Mouse (Mus musculus): ENCODE data around the gene Zcchc13. TPM values are rescaled to one million over a fixed set of nuclear protein-coding genes. Genes with fewer than 3 reads are reported as not detected.
A peak's percentile ranks its signal among the peaks of the same experiment; 100 is the strongest.

The Zcchc13 gene
- polyA plus RNA-seq, 1 experiment = not detected

DNA sequence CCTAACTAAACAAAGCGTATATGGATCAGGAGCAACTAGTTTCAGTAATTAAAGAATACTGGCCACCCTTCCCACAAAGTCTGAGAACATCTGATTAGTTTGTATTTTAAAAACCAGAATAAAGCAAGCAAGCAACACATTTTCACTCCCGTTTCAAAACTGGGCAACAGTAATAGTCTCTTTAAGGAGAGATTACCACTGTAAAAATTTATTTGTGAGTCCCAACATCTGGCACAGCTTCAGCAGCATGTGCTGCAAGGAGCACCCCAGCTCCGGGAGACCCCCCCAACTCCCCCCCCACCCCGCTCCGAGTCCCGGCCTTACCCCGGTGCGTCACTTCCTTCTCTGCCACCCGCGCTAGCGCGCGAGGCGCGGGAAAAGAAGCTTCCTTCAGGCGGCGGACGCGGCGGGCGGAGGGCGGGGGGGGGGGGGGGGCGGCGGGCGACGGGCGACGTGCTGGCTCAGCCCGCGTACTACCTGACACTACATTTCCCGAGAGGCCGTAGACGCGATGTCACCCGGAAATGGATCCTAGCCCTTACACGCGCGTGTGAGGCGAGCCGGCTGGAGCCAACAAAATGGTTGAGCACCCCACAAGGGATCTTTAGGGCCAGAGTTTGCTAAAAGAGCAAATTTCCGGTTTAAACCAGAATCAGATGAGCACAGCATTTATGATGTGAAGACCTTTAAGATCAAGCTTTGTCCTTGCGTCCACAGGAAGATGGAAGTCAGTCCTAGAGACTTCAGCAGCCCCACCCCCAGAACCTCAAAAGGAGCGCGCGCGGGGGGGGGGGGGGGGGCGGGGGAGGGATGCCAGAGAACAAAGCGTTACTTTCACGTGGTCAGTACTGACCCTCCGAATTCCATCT is 13.6 kb upstream of the Zcchc13 start:
- Histone ChIP-seq H3K4me3 (ENCODE audit: insufficient read depth, low read length) (peak overlapping the region; percentile 63), H3K4me1 (ENCODE audit: control insufficient read depth, insufficient read depth, low read length) (peaks cover 11% of the 10 kb centered on the region), H3K27ac (ENCODE audit: insufficient read depth, low read depth, low read length) (peak overlapping the region; percentile 96)
- TF ChIP-seq CTCF (IDR thresholded peaks at IDR 0.05; ENCODE audit: low read depth, low read length) (no peak), POLR2A (IDR thresholded peaks at IDR 0.05; ENCODE audit: borderline replicate concordance, low read depth, low read length) (no peak)

DNA sequence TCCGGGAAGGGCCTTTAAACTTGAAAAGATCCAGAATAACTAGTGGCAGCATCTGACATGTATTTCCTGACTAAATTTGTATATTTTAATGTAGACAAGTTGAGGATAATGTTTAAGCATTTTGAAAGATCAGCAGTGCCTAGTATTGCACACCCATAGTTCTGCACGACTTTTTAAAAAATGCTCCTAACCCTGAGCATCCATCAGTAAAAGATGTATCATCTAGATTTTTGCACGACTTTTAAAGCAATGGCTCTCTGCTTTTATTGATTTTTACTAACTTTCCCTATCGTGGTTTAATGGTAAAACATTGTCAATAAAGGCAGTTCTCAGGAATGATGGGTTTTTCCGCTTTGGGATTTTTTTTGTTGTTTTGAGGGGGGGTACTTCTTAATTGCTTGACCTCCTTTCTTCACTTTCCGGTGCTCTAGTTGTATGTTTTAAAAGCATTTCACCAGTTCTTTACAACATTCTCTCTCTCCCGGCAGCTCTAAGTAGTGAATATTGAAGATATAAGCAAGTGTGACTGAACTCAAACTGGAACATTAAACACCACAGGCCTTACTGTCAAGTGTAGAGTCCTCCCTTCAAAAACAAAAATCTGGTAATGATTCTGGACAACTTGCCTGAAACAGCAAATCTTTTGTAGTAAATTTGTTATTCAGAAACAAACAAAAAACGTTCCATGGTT is 12.8 kb upstream of the Zcchc13 start:
- no peak for TF ChIP-seq CTCF (IDR thresholded peaks at IDR 0.05; ENCODE audit: low read depth, low read length)
- TF ChIP-seq POLR2A (IDR thresholded peaks at IDR 0.05; ENCODE audit: borderline replicate concordance, low read depth, low read length) = no peak
- Histone ChIP-seq H3K4me3 (ENCODE audit: insufficient read depth, low read length) (no peak overlapping the region), H3K4me1 (ENCODE audit: control insufficient read depth, insufficient read depth, low read length) (peaks cover 11% of the 10 kb centered on the region), H3K27ac (ENCODE audit: insufficient read depth, low read depth, low read length) (peak overlapping the region; percentile 96)

DNA sequence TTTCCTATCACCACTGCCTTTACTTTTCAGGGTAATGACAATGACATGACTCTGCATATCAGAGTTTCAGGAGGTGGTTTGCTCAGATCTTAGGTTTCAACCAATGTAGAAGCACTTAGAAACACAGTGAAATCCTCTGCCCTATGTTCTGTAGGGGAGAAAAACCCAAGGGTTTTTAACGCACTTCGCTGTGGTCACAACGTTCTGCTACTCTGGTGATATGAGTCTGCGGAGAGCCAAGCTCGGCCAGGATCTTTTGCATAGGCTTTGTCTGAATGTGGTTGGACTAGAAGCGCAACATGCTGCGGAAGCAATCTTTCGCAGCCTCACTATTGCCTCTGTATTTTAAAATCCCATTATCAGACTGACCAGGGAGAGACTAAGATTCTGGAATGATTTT is 8.6 kb upstream of the Zcchc13 start:
- no peak for TF ChIP-seq CTCF (IDR thresholded peaks at IDR 0.05; ENCODE audit: low read depth, low read length)
- TF ChIP-seq POLR2A (IDR thresholded peaks at IDR 0.05; ENCODE audit: borderline replicate concordance, low read depth, low read length) = no peak
- Histone ChIP-seq H3K27ac (ENCODE audit: insufficient read depth, low read depth, low read length) (peak overlapping the region; percentile 98), H3K4me1 (ENCODE audit: control insufficient read depth, insufficient read depth, low read length) (peaks cover 11% of the 10 kb centered on the region), H3K4me3 (ENCODE audit: insufficient read depth, low read length) (peak overlapping the region; percentile 57)

DNA sequence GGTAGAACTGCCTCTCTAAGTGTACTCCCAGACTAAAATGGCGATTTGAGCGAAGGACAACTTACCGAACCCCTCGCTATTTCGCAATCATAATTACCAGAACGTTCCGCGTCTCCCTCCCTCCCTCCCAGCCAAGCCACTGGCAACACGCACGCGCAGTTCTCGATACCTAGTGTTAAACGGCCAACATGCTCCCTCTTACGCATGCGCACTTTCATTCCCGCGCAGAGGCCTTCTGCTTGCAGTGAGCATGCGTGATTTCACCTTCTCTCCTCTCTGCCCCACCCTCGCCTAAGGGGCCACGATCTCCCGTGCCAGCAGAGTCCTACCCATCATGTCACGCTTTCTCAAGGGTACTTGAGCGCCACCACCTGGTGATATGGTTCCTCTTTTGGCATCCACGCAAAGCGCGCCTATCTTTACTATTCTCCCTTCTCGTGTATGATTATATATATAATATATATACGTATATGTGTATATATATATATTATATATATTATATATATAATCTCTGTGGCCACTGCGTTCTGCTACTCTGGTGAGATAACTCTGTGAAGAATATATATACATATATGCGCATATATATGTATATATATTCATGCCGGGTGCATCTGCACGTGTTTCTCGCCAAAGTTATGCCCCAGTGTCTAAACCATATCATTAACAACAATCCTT is 8.0 kb upstream of the Zcchc13 start:
- Histone ChIP-seq H3K27ac (ENCODE audit: insufficient read depth, low read depth, low read length) (peak overlapping the region; percentile 98), H3K4me3 (ENCODE audit: insufficient read depth, low read length) (peak overlapping the region; percentile 85), H3K4me1 (ENCODE audit: control insufficient read depth, insufficient read depth, low read length) (peaks cover 11% of the 10 kb centered on the region)
- TF ChIP-seq POLR2A (IDR thresholded peaks at IDR 0.05; ENCODE audit: borderline replicate concordance, low read depth, low read length) = no peak
- no peak for TF ChIP-seq CTCF (IDR thresholded peaks at IDR 0.05; ENCODE audit: low read depth, low read length)

DNA sequence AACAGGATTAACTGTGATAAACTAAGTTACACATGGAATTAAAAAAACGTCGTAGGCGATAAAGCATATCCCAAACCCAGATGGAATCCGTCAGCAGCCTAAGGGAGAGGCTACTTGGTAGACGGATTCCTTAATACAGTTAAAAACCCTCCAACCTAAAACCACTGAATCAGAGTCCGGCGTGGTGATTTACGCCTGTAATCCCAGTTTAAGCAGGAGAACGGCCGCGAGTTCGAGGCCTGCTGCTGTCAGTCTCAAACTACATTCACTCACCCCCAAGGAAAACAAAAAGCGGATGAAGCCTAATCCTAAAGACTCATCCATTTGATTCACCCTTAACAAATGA is 7.5 kb upstream of the Zcchc13 start:
- TF ChIP-seq CTCF (IDR thresholded peaks at IDR 0.05; ENCODE audit: low read depth, low read length) (no peak), POLR2A (IDR thresholded peaks at IDR 0.05; ENCODE audit: borderline replicate concordance, low read depth, low read length) (no peak)
- H3K27ac ChIP-seq (ENCODE audit: insufficient read depth, low read depth, low read length) = peak overlapping the region; percentile 40
- H3K4me1 ChIP-seq (ENCODE audit: control insufficient read depth, insufficient read depth, low read length) = peaks cover 7% of the 10 kb centered on the region
- H3K4me3 ChIP-seq (ENCODE audit: insufficient read depth, low read length) = peak overlapping the region; percentile 85

DNA sequence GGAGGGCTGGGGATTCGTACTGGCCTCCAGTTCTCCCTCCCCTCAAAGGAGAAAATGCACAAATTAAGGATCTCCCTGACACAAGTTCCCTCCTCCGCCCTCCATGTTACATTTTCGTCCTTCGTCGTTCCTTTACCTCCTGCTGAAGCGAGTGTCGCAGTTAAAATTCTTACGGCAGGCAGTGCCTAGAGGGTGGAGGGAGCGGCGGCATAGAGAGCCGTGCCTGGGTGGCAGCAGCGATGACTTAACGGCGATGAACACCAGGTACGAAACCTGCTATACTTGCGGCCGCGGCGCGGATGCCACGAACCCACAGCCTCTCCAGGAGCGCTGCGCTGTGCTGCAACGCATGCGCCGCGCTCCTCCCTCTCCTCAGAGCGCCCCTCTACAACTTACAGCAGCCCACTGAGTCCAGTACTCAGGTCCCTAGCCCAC is 7.0 kb upstream of the Zcchc13 start:
- Histone ChIP-seq H3K4me3 (ENCODE audit: insufficient read depth, low read length) (peak overlapping the region; percentile 85), H3K27ac (ENCODE audit: insufficient read depth, low read depth, low read length) (peak overlapping the region; percentile 40), H3K4me1 (ENCODE audit: control insufficient read depth, insufficient read depth, low read length) (peaks cover 2% of the 10 kb centered on the region)
- TF ChIP-seq POLR2A (IDR thresholded peaks at IDR 0.05; ENCODE audit: borderline replicate concordance, low read depth, low read length) = no peak
- no peak for TF ChIP-seq CTCF (IDR thresholded peaks at IDR 0.05; ENCODE audit: low read depth, low read length)

DNA sequence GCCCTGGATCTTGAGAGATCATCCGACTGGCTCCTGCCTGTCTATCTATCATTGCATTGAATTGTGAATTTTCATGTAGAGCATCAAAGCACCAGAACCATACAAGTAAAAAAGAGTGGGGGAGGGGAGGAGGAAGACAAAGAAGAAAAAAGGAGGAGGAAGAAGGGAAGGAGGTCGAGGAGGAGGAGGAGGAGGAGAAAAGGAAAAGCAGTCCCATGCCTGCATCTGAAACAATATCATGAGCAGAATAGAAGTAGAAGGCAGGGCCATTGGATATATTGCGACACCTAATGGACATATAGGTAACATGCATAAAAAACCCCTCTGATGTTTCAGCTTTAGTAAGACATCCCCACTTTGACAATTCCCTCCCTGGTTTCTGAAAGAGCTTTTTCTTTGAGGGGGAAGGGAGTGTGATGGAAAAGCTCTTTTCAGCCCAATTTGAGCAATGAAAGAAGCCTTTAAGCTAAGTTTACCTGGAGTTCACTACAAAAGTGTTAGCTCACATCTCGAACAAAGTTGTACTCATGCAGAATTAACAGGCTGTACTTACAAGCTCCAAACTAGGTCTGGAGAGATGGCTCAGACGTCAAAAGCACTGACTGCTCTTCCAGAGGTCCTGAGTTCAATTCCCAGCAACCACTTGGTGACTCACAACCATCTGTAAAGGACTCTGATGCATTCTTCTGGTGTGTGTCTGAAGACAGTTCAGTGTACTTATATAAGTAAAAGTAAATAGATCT is 5.8 kb upstream of the Zcchc13 start:
- TF ChIP-seq POLR2A (IDR thresholded peaks at IDR 0.05; ENCODE audit: borderline replicate concordance, low read depth, low read length) = no peak
- no peak for TF ChIP-seq CTCF (IDR thresholded peaks at IDR 0.05; ENCODE audit: low read depth, low read length)
- Histone ChIP-seq H3K27ac (ENCODE audit: insufficient read depth, low read depth, low read length) (no peak overlapping the region), H3K4me1 (ENCODE audit: control insufficient read depth, insufficient read depth, low read length) (no peaks in the 10 kb centered on the region; the same call in 1 of the 2 replicates), H3K4me3 (ENCODE audit: insufficient read depth, low read length) (no peak overlapping the region)

DNA sequence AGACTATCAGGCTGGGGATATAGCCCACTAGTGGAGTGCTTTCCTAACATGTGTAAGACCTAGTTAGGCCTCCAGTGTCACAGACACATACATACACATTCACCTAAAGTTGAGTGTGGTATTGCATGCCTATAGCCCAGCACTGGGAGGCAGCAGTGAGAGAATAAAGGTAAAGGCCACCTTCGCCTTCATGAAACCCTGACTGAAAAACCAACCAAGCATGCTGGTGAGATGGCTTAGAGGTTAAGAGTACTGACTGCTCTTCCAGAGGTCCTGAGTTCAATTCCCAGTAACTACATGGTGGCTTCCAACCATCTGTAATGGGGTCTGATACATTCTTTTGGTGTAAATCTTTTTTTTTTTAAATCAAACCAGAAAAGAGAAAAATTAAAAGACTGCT is 1.5 kb upstream of the Zcchc13 start:
- no peaks in the 10 kb centered on the region for H3K4me1 ChIP-seq (ENCODE audit: control insufficient read depth, insufficient read depth, low read length)
- TF ChIP-seq CTCF (IDR thresholded peaks at IDR 0.05; ENCODE audit: low read depth, low read length) = no peak
- no peak for TF ChIP-seq POLR2A (IDR thresholded peaks at IDR 0.05; ENCODE audit: borderline replicate concordance, low read depth, low read length)

DNA sequence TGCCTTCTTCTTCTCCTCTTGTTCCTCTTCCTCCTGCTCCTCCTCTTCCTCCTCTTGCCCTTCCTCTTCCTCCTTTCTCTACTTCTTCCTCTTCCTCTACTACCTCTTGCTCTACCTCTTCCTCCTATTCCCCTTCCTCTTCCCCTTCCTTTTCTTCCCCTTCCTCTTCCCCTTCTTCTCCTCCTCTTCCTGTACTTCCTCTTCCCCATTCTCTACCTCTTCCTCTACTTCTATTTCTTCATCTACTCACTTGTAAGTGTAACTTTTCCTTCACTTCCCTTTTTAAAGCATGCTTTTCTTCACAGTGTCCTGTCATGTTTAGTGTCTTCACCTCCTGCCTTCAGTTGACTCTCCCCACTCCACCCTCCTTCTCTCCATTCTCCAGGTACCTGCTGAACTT is 3.5 kb downstream of the Zcchc13 start:
- Histone ChIP-seq H3K27ac (ENCODE audit: insufficient read depth, low read depth, low read length) (no peak overlapping the region), H3K4me1 (ENCODE audit: control insufficient read depth, insufficient read depth, low read length) (no peaks in the 10 kb centered on the region), H3K4me3 (ENCODE audit: insufficient read depth, low read length) (no peak overlapping the region)
- TF ChIP-seq CTCF (IDR thresholded peaks at IDR 0.05; ENCODE audit: low read depth, low read length) (no peak), POLR2A (IDR thresholded peaks at IDR 0.05; ENCODE audit: borderline replicate concordance, low read depth, low read length) (no peak)

More for the DNA sequence above, 1.5 kb upstream of the Zcchc13 start:
- Histone ChIP-seq H3K27ac (ENCODE audit: insufficient read depth, low read depth, low read length) (no peak overlapping the region), H3K4me3 (ENCODE audit: insufficient read depth, low read length) (no peak overlapping the region)
